Comparison of ENCODE assay signal across 8 mouse cellular contexts in the genomic region with DNA sequence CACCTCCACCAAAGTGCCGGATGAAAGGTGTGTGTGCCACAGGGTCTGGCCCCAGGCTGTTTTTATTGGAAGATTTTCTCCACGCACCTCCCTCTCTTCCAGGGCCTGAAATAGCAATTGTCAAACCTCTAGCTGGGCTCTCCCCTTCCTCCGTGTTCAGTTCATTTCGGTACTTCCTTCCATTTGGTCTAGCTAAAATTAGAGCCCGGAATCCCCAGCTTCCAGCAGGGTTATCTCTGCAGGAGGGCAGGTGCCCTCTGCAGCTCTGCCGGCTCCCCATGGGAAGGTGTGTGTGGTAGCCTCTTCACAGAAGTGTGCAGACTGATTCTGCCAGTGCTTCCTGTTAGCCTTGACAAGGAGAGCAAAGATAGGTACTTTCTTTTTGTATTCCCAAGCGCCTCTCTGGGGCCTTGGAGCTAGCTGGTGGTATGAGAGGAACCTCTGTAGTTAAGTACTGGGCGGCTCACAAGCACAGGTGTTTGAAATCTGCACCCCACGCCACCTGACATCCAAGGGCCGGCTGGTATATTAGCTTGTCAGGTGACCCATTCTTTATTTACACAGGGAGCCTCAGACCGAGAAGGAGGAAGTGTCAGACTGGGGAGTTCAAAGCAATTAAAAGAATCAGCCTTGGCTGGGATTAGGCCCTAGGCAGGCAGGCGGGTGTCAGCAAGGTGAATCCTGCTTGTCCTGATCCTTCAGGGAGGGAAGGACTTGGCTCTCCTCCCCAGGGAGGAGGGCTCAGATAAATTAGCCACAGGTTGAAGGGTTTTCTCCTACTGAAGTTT.
DNase-seq lines count a peak whose midpoint lies in the region; ATAC-seq and TF ChIP-seq lines count a peak whose summit lies in the region.

No protein-coding gene starts in this region.

- peak overlapping the region; percentile 98 for H3K4me2 ChIP-seq in intestine, embryonic 15.5 days (replicated peaks)

- peak overlapping the region; percentile 89 for H3K4me3 ChIP-seq in lung, adult 2 months (replicated peaks; ENCODE audit: extremely low read depth, low read depth, low read length)
- H3K4me3 ChIP-seq in embryonic facial prominence, embryonic 10.5 days = peak overlapping the region; percentile 87
- H3K4me3 ChIP-seq in intestine, embryonic 15.5 days (replicated peaks) = peak overlapping the region; percentile 78

- H3K9me3 ChIP-seq in embryonic facial prominence, embryonic 10.5 days = no peaks in the 10 kb centered on the region
- H3K9me3 ChIP-seq in intestine, embryonic 15.5 days = no peaks in the 10 kb centered on the region

- H3K9ac ChIP-seq in intestine, embryonic 15.5 days = peak overlapping the region; percentile 83

- peak overlapping the region; percentile 94 for H3K27ac ChIP-seq in embryonic facial prominence, embryonic 10.5 days (replicated peaks)
- peak overlapping the region; percentile 96 for H3K27ac ChIP-seq in intestine, embryonic 15.5 days

- no peak for TF ChIP-seq POLR2A in lung, adult 2 months (IDR thresholded peaks at IDR 0.05; ENCODE audit: borderline replicate concordance, extremely low read depth, low read depth, low read length)

- DNase-seq in lung, adult 2 months = no peak
- DNase-seq in lung, postnatal 10 days = no peak
- no peak for DNase-seq in embryonic facial prominence, embryonic 10.5 days (ENCODE audit: low spot score)
- DNase-seq in lung, postnatal 36 days = peak; percentile 64
- DNase-seq in frontal cortex, postnatal 14 days (ENCODE audit: low spot score in 2 of 2) = no peak
- DNase-seq in frontal cortex, postnatal 25 days (ENCODE audit: low spot score in 2 of 2) = no peak
- DNase-seq in urinary bladder, adult 18-20 months (ENCODE audit: low spot score in 2 of 2) = no peak

- ATAC-seq in intestine, embryonic 15.5 days = peak; percentile 61

- no peaks in the 10 kb centered on the region for H3K36me3 ChIP-seq in embryonic facial prominence, embryonic 10.5 days (replicated peaks)
- H3K36me3 ChIP-seq in intestine, embryonic 15.5 days = no peaks in the 10 kb centered on the region

- peaks cover 43% of the 10 kb centered on the region for H3K27me3 ChIP-seq in embryonic facial prominence, embryonic 10.5 days (replicated peaks; ENCODE audit: low read depth, poor library complexity, severe bottlenecking)
- no peaks in the 10 kb centered on the region; the same call in 1 of the 2 replicates for H3K27me3 ChIP-seq in intestine, embryonic 15.5 days (replicated peaks)

- 30% methylated on average over 12 of the region's 12 CpGs for WGBS in lung, adult 2 months
- WGBS in embryonic facial prominence, embryonic 10.5 days = 12% methylated on average over 12 of the region's 12 CpGs
- 39% methylated on average over 12 of the region's 12 CpGs for WGBS in intestine, embryonic 15.5 days

- peaks cover 54% of the 10 kb centered on the region for H3K4me1 ChIP-seq in lung, adult 2 months (ENCODE audit: control insufficient read depth, insufficient read depth, low read length)
- H3K4me1 ChIP-seq in embryonic facial prominence, embryonic 10.5 days = peaks cover 100% of the 10 kb centered on the region
- H3K4me1 ChIP-seq in intestine, embryonic 15.5 days (replicated peaks) = peaks cover 87% of the 10 kb centered on the region

- no peak for TF ChIP-seq CTCF in lung, adult 2 months (IDR thresholded peaks at IDR 0.05; ENCODE audit: insufficient read depth, low read length)
